Mouse (Mus musculus) mature B cell (primary cell): ENCODE measurements around the gene Ano4.

Experiments used
- in situ Hi-C: fragments of 300-500 bp; cut with MboI; formaldehyde crosslinking; loops from 2 replicates; pipeline ENCODE4 v1.14.3; 2019

Gene Ano4

GRCm38 (mm10) chr10:89344491-89345195 lies at the start of gene Ano4:
Gene Ano4 (minus strand): TSS chr10:89344762.
- in situ Hi-C loops, result no loop called here

DNA sequence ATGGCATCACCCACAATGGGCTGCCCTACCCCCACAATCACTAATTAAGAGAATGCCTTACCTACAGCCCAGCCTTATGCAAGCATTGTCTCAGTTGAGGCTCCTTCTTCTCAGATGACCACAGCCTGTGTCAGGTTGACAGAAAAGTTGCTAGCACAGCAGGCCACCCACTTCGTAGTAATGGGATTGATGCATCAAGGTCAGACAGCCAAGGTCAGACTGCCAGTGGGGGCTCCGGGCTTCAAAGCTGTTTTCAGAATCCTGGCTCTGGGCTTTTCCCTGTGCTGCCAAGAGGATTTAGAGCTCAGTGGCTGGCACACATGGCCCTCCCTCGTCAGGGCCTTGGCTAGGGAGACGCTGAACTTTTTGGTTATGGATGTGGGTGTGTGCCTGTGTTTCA lies 48.1 kb upstream of the Ano4 start:
- in situ Hi-C loops, result no loop called here

GRCm38 (mm10) chr10:89391571-89392163 lies 47.1 kb upstream of the Ano4 start:
- in situ Hi-C loops, result no loop called here

DNA sequence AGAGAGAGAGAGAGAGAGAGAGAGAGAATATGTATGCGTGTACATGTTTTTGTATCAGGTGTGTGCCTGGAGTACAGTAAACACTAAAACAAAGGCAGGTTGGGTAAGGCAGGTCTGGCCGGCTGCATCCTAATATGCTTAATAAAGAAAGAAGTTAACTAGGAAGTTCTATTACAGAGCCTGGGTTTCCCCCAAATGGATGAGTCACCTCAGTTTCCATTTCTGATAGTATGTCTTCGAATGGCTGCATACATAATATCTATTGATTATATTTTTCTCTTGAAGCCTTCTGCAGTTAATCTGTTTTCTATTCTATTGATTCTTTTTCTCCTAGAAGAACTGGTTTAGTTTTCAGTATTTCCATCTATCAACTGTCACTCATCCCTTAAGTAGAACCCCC lies 41.9 kb upstream of the Ano4 start:
- in situ Hi-C loops, result no loop called here

- in situ Hi-C loops, result no loop called here
These were observed 38.9 kb upstream of the Ano4 start for GRCm38 (mm10) chr10:89383462-89383861.

DNA sequence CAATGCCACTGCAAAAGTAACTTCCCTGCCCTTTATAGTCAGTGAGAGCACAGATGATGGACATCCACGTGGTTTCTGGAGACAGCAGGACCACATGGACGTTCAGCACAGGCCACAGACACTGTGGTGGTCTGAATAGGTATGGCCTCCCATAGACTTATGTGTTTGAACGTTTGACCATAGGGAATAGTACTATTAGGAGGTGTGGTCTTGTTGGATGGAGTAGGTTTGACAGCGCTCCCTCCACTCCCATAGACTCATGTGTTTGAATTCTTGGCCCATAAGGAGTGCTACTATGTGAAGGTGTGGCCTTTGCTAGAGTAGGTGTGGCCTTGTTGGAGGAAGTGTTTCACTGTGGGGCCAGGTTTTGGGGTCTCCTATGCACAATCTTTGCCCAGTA lies 33.2 kb upstream of the Ano4 start:
- in situ Hi-C loops, result no loop called here

- in situ Hi-C loops, result no loop called here
These were observed 25.5 kb upstream of the Ano4 start for GRCm38 (mm10) chr10:89370051-89370450.

- in situ Hi-C loops, result no loop called here
These were observed 14.4 kb upstream of the Ano4 start for GRCm38 (mm10) chr10:89358933-89359332.

DNA sequence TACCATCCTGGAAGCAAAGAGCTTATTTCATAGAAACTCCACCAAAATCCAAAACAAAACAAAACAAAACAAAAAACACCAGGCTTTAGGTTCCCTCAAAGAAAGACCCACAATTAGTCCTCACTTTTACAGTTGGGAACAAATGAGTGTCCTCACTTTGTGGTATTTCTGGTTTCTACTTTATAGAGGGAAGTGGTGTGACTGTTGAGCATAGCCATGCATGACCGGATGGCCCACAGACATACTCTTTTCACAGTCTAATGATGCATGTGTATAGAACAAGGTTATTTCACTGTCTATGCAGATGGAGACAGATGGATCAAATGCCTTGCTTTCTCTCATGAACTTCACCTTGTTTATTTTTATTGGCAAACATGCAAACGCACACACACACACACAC lies 10.1 kb upstream of the Ano4 start:
- in situ Hi-C loops, result no loop called here

- in situ Hi-C loops, result no loop called here
These were observed 6.9 kb upstream of the Ano4 start for GRCm38 (mm10) chr10:89351416-89351815.

- in situ Hi-C loops, result no loop called here
These were observed 1.0 kb upstream of the Ano4 start for GRCm38 (mm10) chr10:89345606-89346005.

GRCm38 (mm10) chr10:89345196-89345533 lies 603 bp upstream of the Ano4 start:
- in situ Hi-C loops, result no loop called here

DNA sequence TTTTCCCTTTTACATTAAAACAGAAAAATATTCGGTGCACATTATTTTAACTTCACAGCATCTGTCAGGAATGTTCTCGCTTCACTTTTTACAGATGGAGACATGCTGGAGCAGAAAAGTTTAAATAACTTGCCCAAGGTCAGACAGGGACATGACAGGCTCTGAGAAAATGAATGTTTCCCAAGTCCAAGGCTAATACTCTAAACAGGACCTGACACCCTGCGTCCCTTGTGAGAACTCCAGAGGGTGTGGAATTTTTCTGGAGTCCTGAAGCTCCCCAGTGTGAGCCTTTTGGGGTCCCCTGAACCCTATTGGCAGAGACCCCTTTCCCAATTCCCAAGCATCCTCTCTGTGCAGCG lies 451 bp downstream of the Ano4 start:
- in situ Hi-C loops, result no loop called here

DNA sequence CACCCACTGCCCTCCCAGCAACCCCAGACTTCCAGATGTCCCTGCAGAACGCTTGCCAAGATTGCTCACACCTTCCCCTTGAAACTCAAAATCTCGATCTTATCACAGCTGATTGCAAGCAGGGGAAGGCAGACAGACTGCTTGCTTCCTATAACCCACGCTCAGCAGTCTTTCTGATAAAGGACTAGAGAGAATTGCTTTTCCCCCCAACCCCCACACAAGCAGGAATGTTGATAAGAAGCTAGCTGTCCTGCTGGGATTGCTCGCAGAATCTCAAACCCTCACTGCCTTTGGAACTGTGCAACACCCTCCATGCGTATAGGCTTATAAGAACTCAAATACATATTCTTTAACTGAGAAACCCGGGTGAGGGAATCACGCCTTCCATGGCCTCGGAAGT lies 846 bp downstream of the Ano4 start:
- in situ Hi-C loops, result no loop called here

DNA sequence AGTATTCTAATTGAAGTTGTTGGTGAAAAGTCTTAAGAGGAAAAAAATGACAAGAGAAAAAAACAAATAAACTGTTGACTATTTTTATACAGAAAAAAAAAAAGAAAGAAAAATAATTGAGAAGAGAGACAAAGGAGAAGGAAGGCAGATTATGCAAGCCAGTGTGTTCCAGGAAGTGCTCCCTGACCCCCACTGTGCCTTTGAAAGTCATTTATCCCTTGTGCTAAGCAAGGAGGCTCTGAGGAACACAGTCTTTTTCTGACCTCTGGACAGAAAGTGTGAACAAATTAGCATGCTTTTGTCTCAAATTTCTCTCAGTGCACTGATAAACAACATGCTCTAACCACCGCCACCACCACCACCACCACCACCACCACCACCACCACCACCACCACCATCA lies 14.3 kb downstream of the Ano4 start:
- in situ Hi-C loops, result no loop called here

- in situ Hi-C loops, result no loop called here
These were observed 14.8 kb downstream of the Ano4 start for GRCm38 (mm10) chr10:89329806-89330205.

DNA sequence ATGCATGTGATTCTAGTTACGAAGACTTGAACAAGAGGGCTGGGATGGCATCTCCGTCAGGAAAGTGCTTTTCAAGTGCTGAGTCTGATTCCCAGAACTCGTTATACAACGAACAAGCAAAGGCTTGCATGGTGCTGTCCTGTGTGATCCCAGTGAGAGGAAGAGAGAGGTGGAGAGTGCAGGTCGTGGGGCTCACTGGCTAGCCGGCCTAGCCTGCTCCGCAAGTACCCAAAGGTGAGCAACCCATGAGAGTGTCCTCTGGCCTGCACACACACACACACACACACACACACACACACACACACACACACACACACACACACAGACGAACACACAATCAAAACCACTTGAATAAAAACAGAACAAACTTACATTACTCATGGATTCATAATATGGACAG lies 15.7 kb downstream of the Ano4 start:
- in situ Hi-C loops, result no loop called here

GRCm38 (mm10) chr10:89327004-89327511 lies 17.5 kb downstream of the Ano4 start:
- in situ Hi-C loops, result no loop called here

- in situ Hi-C loops, result no loop called here
These were observed 18.2 kb downstream of the Ano4 start for GRCm38 (mm10) chr10:89326383-89326782.

GRCm38 (mm10) chr10:89307566-89307965 lies 37.0 kb downstream of the Ano4 start:
- in situ Hi-C loops, result no loop called here

GRCm38 (mm10) chr10:89300346-89300745 lies 44.2 kb downstream of the Ano4 start:
- in situ Hi-C loops, result no loop called here

DNA sequence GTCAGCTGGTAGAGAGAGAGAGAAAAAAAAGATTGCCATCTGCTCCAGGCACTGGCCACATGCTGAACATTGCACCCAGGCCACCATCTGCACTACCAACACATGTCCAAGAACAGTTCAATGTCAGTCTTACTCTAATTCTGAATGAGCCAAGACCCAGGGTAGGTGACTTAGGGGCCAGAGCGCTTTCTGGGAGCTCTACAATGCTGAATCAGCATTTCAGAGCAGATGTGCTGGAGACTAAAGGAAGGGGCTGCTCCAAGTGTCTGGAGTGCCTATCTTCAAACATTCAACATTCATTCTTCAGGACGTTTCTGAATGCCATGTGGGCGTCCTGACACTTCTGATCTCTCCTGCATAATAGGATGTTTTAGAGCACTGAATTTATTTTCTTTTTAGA lies 51.8 kb downstream of the Ano4 start:
- in situ Hi-C loops, result no loop called here

DNA sequence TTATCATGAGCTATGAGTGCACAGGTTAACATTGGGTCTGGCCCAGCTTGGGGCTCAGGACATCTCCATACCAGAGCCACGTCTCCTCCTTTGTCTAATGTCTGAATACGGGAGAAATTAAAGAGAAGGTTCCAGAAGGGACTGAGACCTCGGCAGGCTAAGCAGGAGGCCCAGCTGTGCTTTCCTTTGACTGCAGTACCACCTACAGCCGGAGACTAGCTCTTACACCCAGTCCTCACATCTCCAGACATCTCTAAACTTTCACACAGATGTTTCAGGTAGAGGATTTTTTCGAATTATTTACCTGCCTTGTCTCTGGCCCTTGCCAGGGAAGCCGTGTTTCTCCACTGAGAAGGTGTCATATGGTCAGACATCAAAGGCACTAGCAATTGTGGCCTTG lies 53.9 kb downstream of the Ano4 start:
- in situ Hi-C loops, result no loop called here

GRCm38 (mm10) chr10:89289290-89289689 lies 55.3 kb downstream of the Ano4 start:
- in situ Hi-C loops, result no loop called here
